Mouse (Mus musculus): ENCODE data around the gene Olfr837.
"Not testable (repeated sequence)": the region's sequence is repeated elsewhere in the genome, so short reads cannot be mapped to it uniquely, and the experiment has no call there.

The Olfr837 gene

DNA sequence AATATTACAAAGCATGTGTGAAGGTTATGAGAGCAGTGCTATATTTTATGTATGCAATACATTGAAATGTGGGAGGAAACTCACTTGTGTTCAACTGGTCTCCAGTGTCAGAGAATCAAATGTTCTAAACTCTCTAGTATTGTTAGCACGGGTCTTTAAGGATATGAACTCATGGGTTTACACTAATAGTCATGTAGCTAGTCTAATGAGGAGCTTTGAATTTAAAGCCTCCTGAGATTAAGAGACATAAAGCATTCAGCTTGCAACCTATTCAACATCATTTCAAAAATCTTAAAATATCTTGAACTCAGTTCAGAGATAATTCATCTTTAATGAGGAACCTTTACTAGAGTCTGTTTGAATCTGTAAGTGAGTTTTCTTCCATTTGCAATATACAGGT, at the start of gene Olfr837:
TSS of gene Olfr837 (plus strand) at position 301 of the 400 bp plus-strand sequence.
- no peak for DNase-seq (ENCODE audit: low read depth, low spot score)

DNA sequence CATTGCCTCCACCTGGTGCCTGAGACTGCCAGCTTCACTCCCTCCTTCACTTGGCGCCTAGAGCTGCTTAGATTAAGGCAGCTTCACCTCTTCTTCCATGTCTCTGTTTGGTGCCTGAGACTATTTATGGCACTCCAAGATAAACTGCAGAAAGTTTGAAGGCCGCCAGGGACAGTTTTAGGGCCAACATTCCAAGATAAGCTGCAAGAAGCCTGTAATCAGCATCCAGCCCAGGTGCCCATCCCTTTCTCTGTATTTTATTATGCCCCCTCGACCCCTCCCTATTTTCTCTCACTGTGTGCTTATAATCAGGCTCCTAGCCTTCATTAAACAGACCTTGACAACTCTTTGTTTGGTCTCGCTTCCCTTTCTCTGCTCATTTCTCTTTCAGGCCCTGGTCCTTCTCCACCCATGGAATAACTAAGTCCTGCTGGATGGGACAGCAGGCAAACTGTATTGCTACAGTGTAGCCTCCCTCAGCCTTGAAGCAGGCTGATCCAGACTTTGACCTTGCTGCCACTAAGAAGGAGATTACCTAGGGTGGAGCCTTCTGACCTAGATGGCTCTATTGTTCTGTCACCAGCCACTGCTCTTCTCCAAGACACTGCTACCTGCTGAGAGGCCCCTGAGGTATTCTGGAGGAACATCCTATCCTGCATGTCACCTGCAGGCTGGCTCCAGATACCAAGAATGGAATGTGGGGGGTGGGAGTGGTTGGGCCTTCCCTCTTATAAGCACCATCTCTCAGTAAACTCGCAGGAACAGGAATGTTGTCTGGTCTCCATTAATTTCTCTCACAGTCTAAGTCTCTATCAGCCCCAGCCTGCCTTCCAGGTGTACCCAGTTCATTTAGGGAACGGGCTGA, 43.0 kb upstream of the Olfr837 start:
- not testable (repeated sequence) for DNase-seq (ENCODE audit: low read depth, low spot score)

GRCm38 (mm10) chr9:19097286-19097685, 38.8 kb upstream of the Olfr837 start:
- DNase-seq (ENCODE audit: low read depth, low spot score) = no peak

GRCm38 (mm10) chr9:19120082-19120481, 16.0 kb upstream of the Olfr837 start, which contains the start of gene Olfr836:
Gene Olfr836 (plus strand): TSS chr9:19120382.
- no peak for DNase-seq (ENCODE audit: low read depth, low spot score)

- DNase-seq (ENCODE audit: low read depth, low spot score) = no peak
These were observed 41.1 kb downstream of the Olfr837 start, which contains the start of gene Olfr839-ps1 for GRCm38 (mm10) chr9:19177212-19177611. Gene Olfr839-ps1 (minus strand): TSS chr9:19177312.

Measured in A20 (cell line).